Mouse (Mus musculus) intestine, embryonic 15.5 days (tissue): Measurements from ENCODE around the gene Gm10024. TPM values are rescaled to one million over a fixed set of nuclear protein-coding genes. Genes with fewer than 3 reads are reported as not detected.
A peak's percentile ranks its signal among the peaks of the same experiment; 100 is the strongest.
"Not testable (repeated sequence)": the region's sequence is repeated elsewhere in the genome, so short reads cannot be mapped to it uniquely, and the experiment has no call there.

Experiments used
- ATAC-seq: fragments of 200-750 bp; cut with Nextera tagmentation; 2 replicates; pipeline ENCODE4 v1.8.0; 2017; ENCODE audit warnings: moderate TSS enrichment, moderate library complexity
- H3K27ac ChIP-seq: fragments of 300-500 bp; sonication (generic); 2 replicates; pipeline ENCODE4 v1.5.1; 2015; ENCODE audit warnings: mild to moderate bottlenecking, inconsistent platforms
- H3K27me3 ChIP-seq: fragments of 300-500 bp; sonication (generic); replicated peaks from 2 replicates; pipeline ENCODE4 v1.6.1; 2015; ENCODE audit warnings: inconsistent platforms
- H3K36me3 ChIP-seq: fragments of 300-500 bp; sonication (generic); 2 replicates; pipeline ENCODE4 v1.6.1; 2015; ENCODE audit warnings: inconsistent platforms
- H3K4me1 ChIP-seq: fragments of 300-500 bp; sonication (generic); replicated peaks from 2 replicates; pipeline ENCODE4 v1.6.1; 2015; ENCODE audit warnings: inconsistent platforms
- H3K4me2 ChIP-seq: fragments of 300-500 bp; sonication (generic); replicated peaks from 2 replicates; pipeline ENCODE4 v1.6.1; 2015; ENCODE audit warnings: mild to moderate bottlenecking, inconsistent platforms
- H3K4me3 ChIP-seq: fragments of 300-500 bp; sonication (generic); replicated peaks from 2 replicates; pipeline ENCODE4 v1.5.1; 2015; ENCODE audit warnings: inconsistent platforms
- H3K9ac ChIP-seq: fragments of 300-500 bp; sonication (generic); 2 replicates; pipeline ENCODE4 v1.6.1; 2015; ENCODE audit warnings: inconsistent platforms
- H3K9me3 ChIP-seq: fragments of 300-500 bp; sonication (generic); 2 replicates; pipeline ENCODE4 v1.6.1; 2016; ENCODE audit warnings: inconsistent platforms
- WGBS: fragments of 180-500 bp; shearing (Covaris S2); methylation state at CpG from one replicate; pipeline ENCODE4 v1.1.7; 2015; 5-methylcytosine and 5-hydroxymethylcytosine counted together
- polyA plus RNA-seq: library from polyadenylated mRNA; unstranded; fragments of >200 nt; fragmentation: Nextera tagmentation; extraction: Ambion mirVana; gene quantifications from 2 replicates; pipeline ENCODE4 v1.2.1, GENCODE M21; 2015

The Gm10024 gene
- not detected in 2 replicates for polyA plus RNA-seq

DNA sequence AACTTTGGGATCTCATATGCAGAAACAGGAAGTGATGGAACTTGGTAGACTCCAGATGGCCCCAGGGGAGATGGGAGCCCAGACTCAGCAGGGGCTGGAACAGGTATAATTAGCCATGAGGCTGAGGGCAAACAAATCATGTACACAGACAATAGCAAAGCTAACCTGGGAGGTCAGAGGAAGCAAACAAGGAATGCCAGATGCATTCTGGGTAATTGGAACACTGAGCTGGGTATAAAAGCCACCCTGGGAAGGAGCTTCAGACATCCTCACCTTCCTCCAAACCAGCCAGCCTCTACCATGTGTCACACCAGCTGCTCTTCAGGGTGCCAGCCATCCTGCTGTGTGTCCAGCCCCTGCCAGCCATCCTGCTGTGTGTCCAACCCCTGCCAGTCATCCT, at the start of gene Gm10024:
Gm10024 (plus strand) TSS at position 301 of the 400 bp plus-strand sequence.
- not testable (repeated sequence) for H3K27ac ChIP-seq, H3K4me1 ChIP-seq, ATAC-seq, H3K27me3 ChIP-seq, H3K4me2 ChIP-seq, H3K9me3 ChIP-seq, H3K36me3 ChIP-seq, H3K9ac ChIP-seq, H3K4me3 ChIP-seq

- Histone ChIP-seq H3K4me2 (0 out of 2 replicates have a peak overlapping the region, but pooled peaks have one; percentile 4), H3K9me3 (no peaks in the 10 kb centered on the region), H3K9ac (no peak overlapping the region), H3K4me3 (no peak overlapping the region), H3K36me3 (no peaks in the 10 kb centered on the region), H3K4me1 (no peaks in the 10 kb centered on the region), H3K27ac (no peak overlapping the region), H3K27me3 (peaks cover 8% of the 10 kb centered on the region; the same call in 1 of the 2 replicates)
- WGBS, result 38% methylated on average over 43 of the region's 43 CpGs
- no peak for ATAC-seq
Measured at GRCm38 (mm10) chr10:77663949-77664665, 47.1 kb upstream of the Gm10024 start.

DNA sequence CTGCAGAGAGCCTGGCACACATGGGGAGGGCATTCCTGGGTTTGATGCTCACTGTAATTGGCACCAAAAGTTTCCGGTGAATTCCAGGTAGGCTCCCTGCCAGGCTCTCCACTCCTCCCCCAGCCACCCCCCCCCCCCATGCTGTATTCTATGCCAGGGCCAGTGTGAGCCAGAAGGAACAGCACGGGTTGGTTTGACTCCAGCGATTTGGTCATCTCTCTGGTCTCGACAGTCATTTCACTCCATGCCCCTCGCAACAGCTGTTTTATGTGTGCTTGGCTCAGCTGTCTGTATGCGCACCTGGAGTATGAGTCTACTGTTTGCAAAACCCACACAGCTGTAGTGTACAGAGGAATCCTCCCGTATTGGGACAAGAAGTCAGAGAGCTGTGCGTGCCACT, 44.9 kb upstream of the Gm10024 start:
- H3K4me2 ChIP-seq, result no peak overlapping the region
- H3K27ac ChIP-seq, result no peak overlapping the region
- H3K9ac ChIP-seq, result no peak overlapping the region
- no peak overlapping the region for H3K4me3 ChIP-seq
- H3K9me3 ChIP-seq, result no peaks in the 10 kb centered on the region
- H3K4me1 ChIP-seq, result no peaks in the 10 kb centered on the region
- H3K27me3 ChIP-seq, result peaks cover 8% of the 10 kb centered on the region; the same call in 1 of the 2 replicates
- no peaks in the 10 kb centered on the region for H3K36me3 ChIP-seq
- no peak for ATAC-seq
- WGBS, result 77% methylated on average over 8 of the region's 8 CpGs

GRCm38 (mm10) chr10:77667402-77667801, 43.9 kb upstream of the Gm10024 start:
- Histone ChIP-seq H3K9me3 (no peaks in the 10 kb centered on the region), H3K4me1 (no peaks in the 10 kb centered on the region), H3K27ac (no peak overlapping the region), H3K27me3 (peaks cover 8% of the 10 kb centered on the region; the same call in 1 of the 2 replicates), H3K36me3 (no peaks in the 10 kb centered on the region), H3K4me2 (no peak overlapping the region), H3K9ac (no peak overlapping the region), H3K4me3 (no peak overlapping the region)
- ATAC-seq, result no peak
- WGBS, result 82% methylated on average over 4 of the region's 4 CpGs

- WGBS, result 80% methylated on average over 4 of the region's 4 CpGs
- no peaks in the 10 kb centered on the region for H3K36me3 ChIP-seq
- H3K9ac ChIP-seq, result no peak overlapping the region
- no peak overlapping the region for H3K4me3 ChIP-seq
- no peak overlapping the region for H3K27ac ChIP-seq
- H3K4me2 ChIP-seq, result no peak overlapping the region
- no peaks in the 10 kb centered on the region for H3K4me1 ChIP-seq
- H3K27me3 ChIP-seq, result peaks cover under 1% of the 10 kb centered on the region; the same call in 1 of the 2 replicates
- no peaks in the 10 kb centered on the region for H3K9me3 ChIP-seq
- ATAC-seq, result no peak
Measured at GRCm38 (mm10) chr10:77670710-77671109, 40.5 kb upstream of the Gm10024 start.

- no peaks in the 10 kb centered on the region for H3K4me1 ChIP-seq
- H3K9me3 ChIP-seq, result no peaks in the 10 kb centered on the region
- no peak overlapping the region for H3K9ac ChIP-seq
- H3K4me2 ChIP-seq, result no peak overlapping the region
- 23% methylated on average over 4 of the region's 4 CpGs for WGBS
- H3K27me3 ChIP-seq, result peaks cover 4% of the 10 kb centered on the region; the same call in 1 of the 2 replicates
- no peak overlapping the region for H3K4me3 ChIP-seq
- peak; percentile 72 for ATAC-seq
- H3K27ac ChIP-seq, result no peak overlapping the region
- no peaks in the 10 kb centered on the region for H3K36me3 ChIP-seq
Measured at GRCm38 (mm10) chr10:77671519-77671918, 39.7 kb upstream of the Gm10024 start.

DNA sequence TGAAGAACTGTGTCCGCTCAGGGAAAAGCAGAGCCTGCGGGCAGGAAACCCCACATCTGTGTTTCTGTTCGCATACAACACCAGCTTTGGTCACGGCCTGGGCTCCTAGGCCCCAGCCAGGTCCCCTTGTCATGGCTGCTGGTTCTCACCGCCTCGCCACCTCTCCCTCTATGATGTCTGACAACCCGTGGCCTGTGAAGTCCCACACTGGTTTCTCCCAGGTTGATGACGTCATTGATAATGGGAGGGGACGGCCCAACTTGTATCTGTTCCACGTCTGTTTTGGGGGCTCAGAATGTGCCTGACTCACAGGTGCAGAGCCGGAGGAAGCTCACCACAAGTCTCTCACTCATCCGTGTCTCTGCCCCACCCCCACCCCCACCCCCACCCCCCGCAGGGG, 37.5 kb upstream of the Gm10024 start:
- Histone ChIP-seq H3K4me2 (no peak overlapping the region), H3K9me3 (no peaks in the 10 kb centered on the region), H3K9ac (no peak overlapping the region), H3K27me3 (peaks cover 22% of the 10 kb centered on the region), H3K4me1 (peaks cover 11% of the 10 kb centered on the region), H3K36me3 (no peaks in the 10 kb centered on the region), H3K27ac (no peak overlapping the region), H3K4me3 (no peak overlapping the region)
- 63% methylated on average over 13 of the region's 13 CpGs for WGBS
- no peak for ATAC-seq

DNA sequence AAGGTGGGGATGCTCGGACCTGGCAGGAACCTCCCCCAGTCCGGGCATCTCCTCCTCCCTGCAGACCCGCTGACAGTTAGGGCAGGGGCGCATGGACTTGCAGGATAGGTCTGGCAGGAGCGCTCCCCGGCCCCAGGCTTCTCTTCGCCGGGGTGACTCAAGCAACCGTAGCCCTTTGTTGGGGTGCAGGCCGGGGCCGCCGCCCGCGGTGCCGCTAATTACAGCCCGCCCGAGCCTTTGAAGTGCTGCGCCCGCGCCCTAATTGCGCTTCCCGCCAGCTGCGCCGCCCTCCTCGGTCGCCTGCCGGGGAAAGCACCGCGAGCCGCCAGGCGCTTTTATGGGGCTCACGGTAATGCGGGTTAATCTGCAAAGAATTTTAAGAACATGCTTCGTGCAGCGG, 33.7 kb upstream of the Gm10024 start:
- Histone ChIP-seq H3K4me2 (peak overlapping the region; percentile 68), H3K9ac (no peak overlapping the region), H3K4me3 (peak overlapping the region; percentile 28), H3K4me1 (peaks cover 11% of the 10 kb centered on the region), H3K9me3 (no peaks in the 10 kb centered on the region), H3K27me3 (peaks cover 24% of the 10 kb centered on the region), H3K27ac (no peak overlapping the region), H3K36me3 (no peaks in the 10 kb centered on the region)
- ATAC-seq, result 0 out of 2 replicates have a peak, but pooled peaks have one; percentile 36
- under 1% methylated on average over 35 of the region's 35 CpGs for WGBS

DNA sequence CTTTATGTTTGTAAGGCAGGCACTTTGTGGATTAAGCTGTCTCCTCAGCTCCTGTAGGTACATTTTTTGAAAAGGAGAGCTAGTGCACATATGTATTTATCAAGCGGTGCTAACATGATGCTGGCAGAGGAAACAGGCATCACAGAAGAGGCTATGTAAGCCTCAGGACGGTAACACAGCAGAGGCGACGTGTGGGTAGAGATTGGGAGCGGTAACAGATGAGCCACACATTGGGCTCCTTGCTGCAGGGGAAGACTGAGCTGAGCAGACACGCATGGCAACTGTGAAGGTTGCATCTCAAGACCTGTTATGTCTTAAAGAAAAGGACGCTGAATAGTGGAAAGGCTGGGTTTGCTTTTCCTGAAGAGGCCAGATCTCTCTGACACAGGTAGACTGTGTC, 28.3 kb upstream of the Gm10024 start:
- no peak overlapping the region for H3K27ac ChIP-seq
- ATAC-seq, result no peak
- H3K27me3 ChIP-seq, result peaks cover 32% of the 10 kb centered on the region
- no peaks in the 10 kb centered on the region for H3K9me3 ChIP-seq
- H3K4me1 ChIP-seq, result peaks cover 12% of the 10 kb centered on the region
- H3K9ac ChIP-seq, result no peak overlapping the region
- H3K36me3 ChIP-seq, result no peaks in the 10 kb centered on the region
- no peak overlapping the region for H3K4me2 ChIP-seq
- 81% methylated on average over 7 of the region's 7 CpGs for WGBS
- H3K4me3 ChIP-seq, result no peak overlapping the region

DNA sequence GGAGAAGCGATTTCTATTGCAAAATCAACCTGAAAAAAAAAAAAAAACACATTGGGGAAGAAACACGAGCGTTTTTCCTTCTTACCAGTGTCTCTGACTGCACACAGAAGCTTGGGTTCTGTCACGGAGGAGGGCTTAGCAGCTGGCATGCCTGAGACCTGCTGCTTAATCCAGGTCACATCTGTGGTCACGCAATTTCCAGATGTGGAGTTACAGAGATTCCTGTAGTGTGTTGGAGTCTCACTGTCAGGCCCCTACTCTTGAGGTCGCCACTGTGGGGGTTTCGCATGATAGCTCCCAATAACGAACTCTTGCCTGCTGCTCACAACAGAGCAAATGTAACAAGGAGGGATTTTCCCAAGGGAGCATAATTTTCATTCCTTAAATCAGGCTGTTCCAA, 27.1 kb upstream of the Gm10024 start:
- no peak overlapping the region for H3K4me3 ChIP-seq
- H3K27ac ChIP-seq, result no peak overlapping the region
- H3K27me3 ChIP-seq, result peaks cover 22% of the 10 kb centered on the region
- H3K4me1 ChIP-seq, result peaks cover 10% of the 10 kb centered on the region; the same call in 1 of the 2 replicates
- no peak overlapping the region for H3K9ac ChIP-seq
- H3K36me3 ChIP-seq, result no peaks in the 10 kb centered on the region
- ATAC-seq, result no peak
- H3K9me3 ChIP-seq, result no peaks in the 10 kb centered on the region
- 38% methylated on average over 8 of the region's 8 CpGs for WGBS
- no peak overlapping the region for H3K4me2 ChIP-seq

- Histone ChIP-seq H3K27me3 (peaks cover 22% of the 10 kb centered on the region), H3K4me3 (no peak within 1 kb of the TSS), H3K4me2 (peak within 1 kb of the TSS; percentile 39), H3K9me3 (no peaks in the 10 kb centered on the region), H3K9ac (no peak within 1 kb of the TSS), H3K27ac (no peak within 1 kb of the TSS), H3K4me1 (peaks cover 10% of the 10 kb centered on the region; the same call in 1 of the 2 replicates), H3K36me3 (no peaks in the 10 kb centered on the region)
- 5% methylated on average over 22 of the region's 22 CpGs for WGBS
- ATAC-seq, result peak; percentile 81
Measured at GRCm38 (mm10) chr10:77685895-77686664, 25.2 kb upstream of the Gm10024 start, which contains the start of gene Tspear. Gene Tspear (plus strand): TSS chr10:77686569.

- Histone ChIP-seq H3K4me3 (no peak overlapping the region), H3K27me3 (peaks cover 22% of the 10 kb centered on the region), H3K9ac (no peak overlapping the region), H3K9me3 (no peaks in the 10 kb centered on the region), H3K36me3 (no peaks in the 10 kb centered on the region), H3K4me1 (peaks cover 10% of the 10 kb centered on the region; the same call in 1 of the 2 replicates), H3K27ac (no peak overlapping the region), H3K4me2 (no peak overlapping the region)
- WGBS, result 33% methylated on average over 10 of the region's 10 CpGs
- ATAC-seq, result no peak
Measured at GRCm38 (mm10) chr10:77687021-77687420, 24.2 kb upstream of the Gm10024 start.
